Mouse (Mus musculus): ENCODE measurements at regions not wholly inside any gene's neighbourhood (a gene's known extent, or its start where the extent isn't known, plus 50 kb on each side); places are given as distances from the start of the nearest gene placed in this dataset.
A peak's percentile ranks its signal among the peaks of the same experiment; 100 is the strongest.

DNA sequence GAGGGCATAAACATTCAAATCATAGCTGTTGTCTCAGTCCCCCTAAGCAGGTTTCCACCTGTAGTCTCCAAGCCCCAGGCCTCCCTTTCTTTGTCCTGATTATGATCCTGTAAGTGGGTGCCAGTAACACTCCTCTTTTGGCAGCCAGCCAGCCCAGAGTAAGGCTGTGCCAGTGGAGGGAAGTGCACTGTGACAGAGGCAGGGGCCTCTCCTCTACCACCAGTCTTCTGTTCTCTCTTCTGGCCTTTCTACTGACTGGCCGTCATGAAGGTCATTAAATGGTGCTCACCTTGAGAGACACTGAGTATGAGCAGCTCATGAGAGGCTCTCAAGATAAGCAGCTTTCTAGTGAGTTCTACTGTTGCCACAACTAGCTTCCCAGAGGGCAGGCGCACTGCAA, 63.5 kb upstream of the Met start:
- peak; percentile 53 to 62 for DNase-seq

DNA sequence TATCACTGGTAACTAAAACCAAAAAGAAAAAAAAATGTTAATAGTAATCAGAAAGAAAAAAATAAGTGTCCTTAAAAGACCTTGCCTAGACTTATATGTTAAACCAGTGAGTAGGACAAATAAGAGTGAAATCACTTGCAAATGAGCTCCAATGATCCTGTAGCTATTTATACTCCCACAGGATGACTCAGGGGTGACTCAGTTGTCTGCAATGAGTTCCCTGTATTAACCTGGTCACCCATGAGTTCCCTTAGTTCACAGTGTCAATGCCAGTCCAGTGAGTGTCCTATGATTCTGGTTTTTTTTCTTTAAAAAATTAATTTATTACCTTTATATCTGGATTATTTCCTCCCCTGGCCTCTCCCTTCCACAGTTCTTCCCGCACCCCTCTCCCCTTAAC, 55.5 kb upstream of the Met start:
- DNase-seq = no peak

DNA sequence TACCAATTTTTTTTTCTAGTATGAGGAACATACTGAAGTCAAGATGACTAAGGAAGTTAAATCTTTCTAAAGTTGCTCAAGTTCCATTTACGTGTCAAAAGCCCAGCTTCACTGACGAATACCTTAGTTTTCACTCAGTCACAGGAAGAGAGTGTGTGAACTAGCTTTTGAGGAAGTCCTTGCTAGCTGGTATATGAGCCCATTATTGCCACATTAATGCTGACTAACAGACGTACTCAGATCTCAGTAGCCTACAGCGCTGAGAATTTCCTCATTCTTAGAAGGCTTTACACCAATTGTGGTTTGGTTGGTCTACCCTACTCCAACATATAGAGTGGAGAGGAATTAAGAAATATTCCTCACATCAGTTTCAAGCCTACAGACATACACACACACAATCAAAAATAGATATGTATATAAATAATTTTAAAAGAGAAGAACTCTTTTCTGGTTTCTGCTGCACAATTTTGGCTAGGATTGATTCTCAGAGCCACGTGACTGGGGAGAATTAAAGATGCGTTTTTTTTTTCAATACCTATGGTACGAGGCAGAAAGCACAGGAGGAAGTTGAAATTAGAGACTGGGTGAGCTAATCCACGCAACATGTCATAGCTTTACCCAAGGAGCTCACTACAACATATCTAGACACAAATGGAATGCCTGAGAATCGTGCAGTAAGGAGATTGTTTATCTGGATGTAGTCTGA, 53.7 kb upstream of the Met start:
- no peak for DNase-seq

- DNase-seq = no peak
These were observed 53.2 kb upstream of the Met start for GRCm38 (mm10) chr6:17410409-17410722.
